Mouse (Mus musculus) adrenal gland (tissue): ENCODE data around the gene Mpp2.

Experiments used
- intact Hi-C: fragments of 180-260 bp; cut with DNase I; formaldehyde crosslinking; loops from one replicate; pipeline ENCODE4 v1.15.1; 2025

The Mpp2 gene

GRCm38 (mm10) chr11:102015472-102015871, 72.8 kb downstream of the Mpp2 start:
- intact Hi-C loops = no loop called here

GRCm38 (mm10) chr11:102013201-102013600, 75.1 kb downstream of the Mpp2 start:
- intact Hi-C loops = no loop called here

- intact Hi-C loops = no loop called here
Measured at GRCm38 (mm10) chr11:102011510-102011909, 76.8 kb downstream of the Mpp2 start.

- intact Hi-C loops = no loop called here
Measured at GRCm38 (mm10) chr11:102010140-102010539, 78.2 kb downstream of the Mpp2 start.

- intact Hi-C loops = no loop called here
Measured at GRCm38 (mm10) chr11:102008954-102009637, 79.2 kb downstream of the Mpp2 start.

- intact Hi-C loops = no loop called here
Measured at GRCm38 (mm10) chr11:102008372-102008771, 79.9 kb downstream of the Mpp2 start.
